Mouse (Mus musculus) neural tube, embryonic 12.5 days (tissue): Measurements from ENCODE around the gene St7l. TPM values are rescaled to one million over a fixed set of nuclear protein-coding genes. Genes with fewer than 3 reads are reported as not detected.
A peak's percentile ranks its signal among the peaks of the same experiment; 100 is the strongest.

Experiments used
- ATAC-seq: fragments of 200-750 bp; cut with Nextera tagmentation; 2 replicates; pipeline ENCODE4 v1.8.0; 2017; ENCODE audit warnings: low read depth, mild to moderate bottlenecking, moderate TSS enrichment, moderate library complexity; ENCODE audit not compliant: low FRiP score
- H3K27ac ChIP-seq: fragments of 300-500 bp; sonication (generic); 2 replicates; pipeline ENCODE4 v1.5.1; 2016
- H3K27me3 ChIP-seq: fragments of 300-500 bp; sonication (generic); replicated peaks from 2 replicates; pipeline ENCODE4 v1.6.1; 2016; ENCODE audit warnings: mild to moderate bottlenecking
- H3K36me3 ChIP-seq: fragments of 300-500 bp; sonication (generic); 2 replicates; pipeline ENCODE4 v1.6.1; 2016; ENCODE audit warnings: mild to moderate bottlenecking
- H3K4me1 ChIP-seq: fragments of 300-500 bp; sonication (generic); 2 replicates; pipeline ENCODE4 v1.6.1; 2016
- H3K4me2 ChIP-seq: fragments of 300-500 bp; sonication (generic); replicated peaks from 2 replicates; pipeline ENCODE4 v1.6.1; 2016; ENCODE audit warnings: mild to moderate bottlenecking
- H3K4me3 ChIP-seq: fragments of 300-500 bp; sonication (generic); 2 replicates; pipeline ENCODE4 v1.5.1; 2016
- H3K9ac ChIP-seq: fragments of 300-500 bp; sonication (generic); 2 replicates; pipeline ENCODE4 v1.6.1; 2016; ENCODE audit warnings: mild to moderate bottlenecking
- H3K9me3 ChIP-seq: fragments of 300-500 bp; sonication (generic); 2 replicates; pipeline ENCODE4 v1.6.1; 2016; ENCODE audit warnings: mild to moderate bottlenecking
- WGBS: fragments of 180-500 bp; shearing (Covaris S2); methylation state at CpG from one replicate; pipeline ENCODE4 v1.1.7; 2016; 5-methylcytosine and 5-hydroxymethylcytosine counted together
- polyA plus RNA-seq: library from polyadenylated mRNA; unstranded; fragments of >200 nt; fragmentation: Nextera tagmentation; extraction: Ambion mirVana; gene quantifications from 2 replicates; pipeline ENCODE4 v1.2.1, GENCODE M21; 2016

St7l gene
- 40.5 and 43.2 TPM in 2 replicates for polyA plus RNA-seq

DNA sequence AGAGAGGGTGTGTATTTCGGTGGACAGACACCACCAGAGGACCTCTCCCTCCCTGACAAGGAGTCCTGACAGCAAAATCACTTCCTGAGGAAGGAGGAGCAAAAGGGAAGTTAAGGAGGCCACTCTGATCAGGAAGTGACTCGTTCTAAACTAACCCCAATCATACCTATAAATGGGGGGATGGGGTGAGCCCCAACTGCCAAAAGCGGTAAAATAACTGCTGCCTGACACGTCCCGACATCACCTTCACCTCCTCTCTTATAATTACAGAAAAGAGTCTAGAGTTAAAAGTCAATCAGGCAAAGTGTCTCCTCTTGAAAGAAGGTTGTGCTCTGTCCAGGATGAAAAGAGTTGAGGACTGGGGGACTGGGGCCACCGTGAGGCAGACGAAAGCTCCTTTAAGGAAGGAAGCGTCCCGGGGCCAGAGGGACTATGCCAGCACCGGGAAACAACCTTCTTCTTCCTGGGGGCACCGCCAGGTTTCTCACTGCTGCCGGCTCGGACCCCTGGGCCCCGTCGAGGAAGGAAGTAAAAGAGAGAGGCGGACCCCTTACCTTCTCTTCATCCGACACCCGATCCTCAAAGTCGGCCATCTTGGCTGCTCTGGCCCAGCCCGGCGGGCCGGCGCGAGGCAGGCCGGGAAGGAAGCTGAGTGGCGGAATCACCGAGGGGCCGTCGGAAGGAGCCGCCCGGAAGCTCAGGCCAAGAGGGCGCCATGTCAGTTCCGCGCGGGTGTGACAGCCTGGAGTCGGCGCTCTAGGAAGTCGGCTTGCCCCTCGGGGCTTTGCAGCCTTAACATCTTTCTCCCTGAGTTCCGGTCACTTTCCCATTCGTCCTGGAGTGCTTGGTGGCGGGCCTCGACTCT, at the start of gene St7l, which contains the start of gene Capza1:
St7l (plus strand) TSS at position 220 of the 865 bp plus-strand sequence.
Capza1 (minus strand) TSS at position 720 of the 865 bp plus-strand sequence.
- peaks cover 4% of the 10 kb centered on the region; the same call in 1 of the 2 replicates for H3K36me3 ChIP-seq
- H3K9ac ChIP-seq = peak within 1 kb of the TSS; percentile 90
- peak; percentile 98 for ATAC-seq
- peak within 1 kb of the TSS; percentile 87 for H3K27ac ChIP-seq
- H3K4me3 ChIP-seq = peak within 1 kb of the TSS; percentile 87
- H3K27me3 ChIP-seq = no peaks in the 10 kb centered on the region
- no peaks in the 10 kb centered on the region for H3K9me3 ChIP-seq
- H3K4me2 ChIP-seq = peak within 1 kb of the TSS; percentile 80
- peaks cover 25% of the 10 kb centered on the region for H3K4me1 ChIP-seq
- WGBS = under 1% methylated on average over 43 of the region's 43 CpGs

DNA sequence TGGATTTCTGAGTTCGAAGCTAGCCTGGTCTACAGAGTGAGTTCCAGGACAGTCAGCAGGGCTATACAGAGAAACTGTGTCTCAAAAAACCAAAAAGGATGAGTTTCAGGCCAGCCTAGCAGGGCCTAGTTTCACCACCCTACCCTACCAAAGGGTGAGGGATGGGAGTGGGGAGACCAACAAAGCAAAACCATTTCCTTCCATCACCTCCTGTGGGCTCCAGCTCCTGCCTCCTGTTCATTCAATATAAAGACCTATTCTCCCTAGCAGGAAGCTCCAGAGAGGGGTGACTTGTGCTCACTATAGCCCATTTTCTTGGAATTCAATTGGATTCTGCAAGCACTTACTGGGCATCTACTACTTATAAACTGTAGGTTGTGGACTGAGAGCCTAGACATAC, 49.1 kb upstream of the St7l start:
- H3K9me3 ChIP-seq = no peaks in the 10 kb centered on the region

DNA sequence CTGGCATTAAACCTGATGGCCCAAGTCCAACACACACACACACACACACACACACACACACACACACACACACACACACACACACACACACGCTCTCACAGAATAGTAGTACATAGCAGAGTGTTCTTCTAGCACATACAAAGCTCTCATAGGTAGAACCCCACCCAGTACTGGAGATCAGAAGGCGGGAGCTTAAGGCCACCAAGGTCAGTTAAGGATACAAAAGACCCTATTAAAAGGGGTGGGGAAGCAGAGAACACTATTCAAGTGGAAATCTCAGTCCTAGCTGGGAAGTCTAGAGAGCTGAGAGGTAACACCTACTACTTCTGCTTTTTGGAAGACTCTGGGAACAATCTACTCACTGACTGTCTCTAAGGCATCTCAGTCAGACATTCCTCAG, 48.5 kb upstream of the St7l start:
- no peaks in the 10 kb centered on the region for H3K9me3 ChIP-seq
- H3K36me3 ChIP-seq = no peaks in the 10 kb centered on the region
- H3K27me3 ChIP-seq = no peaks in the 10 kb centered on the region
- H3K4me1 ChIP-seq = peaks cover 14% of the 10 kb centered on the region
- 81% methylated on average over 2 of the region's 2 CpGs for WGBS
- no peak overlapping the region for H3K9ac ChIP-seq
- no peak overlapping the region for H3K27ac ChIP-seq
- ATAC-seq = no peak
- H3K4me3 ChIP-seq = no peak overlapping the region
- no peak overlapping the region for H3K4me2 ChIP-seq

More for the DNA sequence above, 49.1 kb upstream of the St7l start:
- Histone ChIP-seq H3K36me3 (no peaks in the 10 kb centered on the region), H3K4me1 (peaks cover 14% of the 10 kb centered on the region), H3K27ac (no peak overlapping the region), H3K4me3 (no peak overlapping the region), H3K4me2 (no peak overlapping the region), H3K27me3 (no peaks in the 10 kb centered on the region), H3K9ac (no peak overlapping the region)
- no peak for ATAC-seq
- WGBS = 96% methylated on average over 1 of the region's 1 CpGs

DNA sequence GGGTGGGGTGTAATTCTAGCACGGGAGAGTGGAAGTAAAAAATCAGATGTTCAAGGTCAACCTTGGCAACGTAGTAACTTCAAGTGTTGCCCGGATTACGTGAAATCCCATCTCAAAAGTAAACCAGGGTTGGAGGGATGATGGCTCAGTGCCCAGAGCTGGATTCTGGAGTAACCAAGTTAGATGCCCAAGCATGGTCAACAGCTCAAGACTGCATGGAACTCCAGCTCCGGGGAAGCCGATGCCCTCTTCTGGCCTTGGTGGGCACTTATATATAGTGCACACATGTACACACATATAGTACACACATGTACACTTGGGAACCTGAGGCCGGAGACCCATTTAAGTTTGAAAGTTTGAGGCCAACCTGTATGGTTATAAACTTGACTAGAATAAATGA, 47.7 kb upstream of the St7l start:
- no peak overlapping the region for H3K4me3 ChIP-seq
- H3K27me3 ChIP-seq = no peaks in the 10 kb centered on the region
- H3K4me2 ChIP-seq = no peak overlapping the region
- H3K36me3 ChIP-seq = no peaks in the 10 kb centered on the region
- peaks cover 14% of the 10 kb centered on the region for H3K4me1 ChIP-seq
- WGBS = 94% methylated on average over 7 of the region's 7 CpGs
- H3K9ac ChIP-seq = no peak overlapping the region
- H3K27ac ChIP-seq = no peak overlapping the region
- H3K9me3 ChIP-seq = no peaks in the 10 kb centered on the region
- ATAC-seq = no peak

DNA sequence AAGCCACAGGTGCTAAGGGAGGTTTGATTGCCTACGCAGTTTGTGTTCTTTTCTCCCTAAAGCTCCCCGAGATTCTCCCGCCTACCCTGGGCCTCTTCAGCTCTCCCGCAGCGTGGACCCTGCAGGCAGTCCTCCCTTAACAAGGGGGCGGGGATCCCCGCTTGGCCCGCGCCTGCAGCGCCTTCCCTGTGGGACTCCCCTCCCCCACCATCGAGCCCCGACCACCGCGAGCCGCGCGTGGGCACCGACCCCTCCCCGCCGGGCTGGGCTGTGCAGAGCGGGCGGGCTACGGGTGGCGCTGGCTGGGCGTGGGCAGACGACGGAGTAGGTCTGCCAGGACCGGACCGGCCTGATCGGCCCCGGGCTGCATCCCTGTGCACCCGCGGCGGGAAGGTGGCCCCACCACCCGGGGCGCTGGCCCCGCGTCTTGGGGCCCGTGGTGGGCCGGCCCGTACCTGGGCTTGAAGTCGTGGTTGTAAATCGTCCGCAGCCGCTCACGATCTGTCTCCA, 46.3 kb upstream of the St7l start:
- no peak overlapping the region for H3K27ac ChIP-seq
- H3K27me3 ChIP-seq = no peaks in the 10 kb centered on the region
- peak overlapping the region; percentile 99 for H3K4me2 ChIP-seq
- H3K36me3 ChIP-seq = 0 out of 2 replicates have a peak, but pooled peaks cover 2% of the 10 kb centered on the region
- peak overlapping the region; percentile 78 for H3K4me3 ChIP-seq
- no peaks in the 10 kb centered on the region for H3K9me3 ChIP-seq
- H3K4me1 ChIP-seq = peaks cover 14% of the 10 kb centered on the region
- peak; percentile 80 for ATAC-seq
- under 1% methylated on average over 46 of the region's 46 CpGs for WGBS
- H3K9ac ChIP-seq = peak overlapping the region; percentile 82

DNA sequence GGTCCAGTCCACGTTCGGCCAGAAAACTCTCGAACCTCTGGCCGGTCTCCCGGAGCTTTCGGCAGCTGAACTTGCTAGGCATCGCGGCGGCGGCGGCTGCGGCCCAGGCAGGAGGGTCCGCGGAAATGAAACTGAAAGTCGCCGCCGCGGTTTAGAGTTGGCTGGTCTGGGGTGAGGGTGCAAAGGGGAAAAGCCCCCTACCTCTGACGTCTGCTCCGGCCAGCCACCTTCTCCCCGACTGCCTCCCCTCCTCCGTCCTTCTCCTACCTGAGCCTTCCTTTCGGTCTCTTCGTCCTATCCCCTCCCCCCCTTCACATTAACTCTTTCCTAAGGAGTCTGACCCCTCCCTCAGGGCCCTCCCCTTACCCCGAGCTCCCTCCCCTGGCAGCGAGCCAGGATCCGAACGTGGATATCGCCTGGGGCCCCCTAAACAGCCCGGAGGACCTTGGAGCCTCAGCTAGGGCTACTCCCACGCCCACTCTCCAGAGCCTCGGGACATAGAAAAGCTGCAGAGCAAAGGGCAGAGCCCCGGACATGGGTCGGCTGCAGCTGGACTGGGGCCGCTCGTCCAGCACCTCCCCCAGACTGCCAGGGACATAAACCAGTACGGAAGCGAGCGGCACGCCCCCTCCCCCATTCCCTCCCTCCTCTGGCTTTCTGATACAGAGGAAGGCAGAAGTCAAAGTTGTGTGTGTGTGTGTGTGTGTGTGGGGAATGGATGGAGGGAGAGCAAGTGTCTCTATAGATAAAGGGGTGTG, 45.6 kb upstream of the St7l start, which contains the start of gene Mov10:
Mov10 (minus strand) TSS at position 573 of the 758 bp plus-strand sequence.
- peak; percentile 81 for ATAC-seq
- Histone ChIP-seq H3K4me1 (peaks cover 14% of the 10 kb centered on the region), H3K27ac (no peak within 1 kb of the TSS), H3K4me3 (peak within 1 kb of the TSS; percentile 78), H3K9ac (peak within 1 kb of the TSS; percentile 82), H3K36me3 (0 out of 2 replicates have a peak, but pooled peaks cover 3% of the 10 kb centered on the region), H3K9me3 (no peaks in the 10 kb centered on the region), H3K4me2 (peak within 1 kb of the TSS; percentile 99), H3K27me3 (no peaks in the 10 kb centered on the region)
- WGBS = 0% methylated on average over 39 of the region's 40 CpGs

DNA sequence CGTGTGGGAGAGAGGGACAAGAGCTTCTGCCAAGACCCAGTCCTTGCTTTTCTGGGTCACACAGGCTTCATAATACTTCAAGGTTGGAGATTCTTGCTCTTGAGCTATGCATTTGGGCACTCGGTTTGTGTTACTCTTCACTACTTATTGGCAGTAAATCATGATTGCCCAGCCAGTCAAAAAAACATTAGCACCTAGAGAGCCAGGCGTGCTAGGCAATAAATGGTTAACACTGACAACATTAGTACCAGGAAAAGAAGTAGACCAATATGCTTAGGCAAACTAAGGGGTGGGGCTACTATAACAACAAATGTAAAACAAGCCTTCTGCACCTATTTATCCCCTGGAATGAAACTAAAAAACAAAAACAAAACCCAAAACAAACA, 45.1 kb upstream of the St7l start:
- Histone ChIP-seq H3K4me1 (peaks cover 14% of the 10 kb centered on the region), H3K27me3 (no peaks in the 10 kb centered on the region), H3K27ac (no peak overlapping the region), H3K9ac (0 out of 2 replicates have a peak overlapping the region, but pooled peaks have one; percentile 82), H3K4me3 (peak overlapping the region; percentile 78; the same call in 1 of the 2 replicates), H3K9me3 (no peaks in the 10 kb centered on the region), H3K36me3 (0 out of 2 replicates have a peak, but pooled peaks cover 3% of the 10 kb centered on the region), H3K4me2 (peak overlapping the region; percentile 99)
- no peak for ATAC-seq
- 4% methylated on average over 3 of the region's 3 CpGs for WGBS

DNA sequence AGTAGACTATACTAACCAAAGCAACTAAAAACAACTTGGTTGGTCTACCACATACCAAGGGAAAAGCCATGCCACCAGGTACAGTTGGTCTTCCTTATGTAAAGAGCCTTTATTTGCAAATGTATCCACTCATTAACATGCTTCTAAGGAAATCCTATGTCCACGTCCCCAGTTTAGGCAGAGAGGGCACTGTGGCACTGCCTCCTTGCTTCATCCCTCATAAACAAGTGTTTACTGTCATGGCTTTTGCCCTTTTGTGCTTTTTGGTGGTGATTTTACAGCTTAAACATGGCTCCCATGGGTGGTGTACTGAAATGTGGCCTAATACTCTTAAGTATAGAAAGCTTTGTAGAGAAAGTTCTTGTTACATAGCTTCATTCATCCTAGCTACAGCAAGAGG, 43.4 kb upstream of the St7l start:
- WGBS = 56% methylated on average over 1 of the region's 1 CpGs
- H3K9ac ChIP-seq = no peak overlapping the region
- peaks cover 14% of the 10 kb centered on the region for H3K4me1 ChIP-seq
- ATAC-seq = no peak
- H3K27me3 ChIP-seq = no peaks in the 10 kb centered on the region
- H3K27ac ChIP-seq = no peak overlapping the region
- H3K4me3 ChIP-seq = no peak overlapping the region
- no peak overlapping the region for H3K4me2 ChIP-seq
- H3K36me3 ChIP-seq = peaks cover 6% of the 10 kb centered on the region
- no peaks in the 10 kb centered on the region for H3K9me3 ChIP-seq

DNA sequence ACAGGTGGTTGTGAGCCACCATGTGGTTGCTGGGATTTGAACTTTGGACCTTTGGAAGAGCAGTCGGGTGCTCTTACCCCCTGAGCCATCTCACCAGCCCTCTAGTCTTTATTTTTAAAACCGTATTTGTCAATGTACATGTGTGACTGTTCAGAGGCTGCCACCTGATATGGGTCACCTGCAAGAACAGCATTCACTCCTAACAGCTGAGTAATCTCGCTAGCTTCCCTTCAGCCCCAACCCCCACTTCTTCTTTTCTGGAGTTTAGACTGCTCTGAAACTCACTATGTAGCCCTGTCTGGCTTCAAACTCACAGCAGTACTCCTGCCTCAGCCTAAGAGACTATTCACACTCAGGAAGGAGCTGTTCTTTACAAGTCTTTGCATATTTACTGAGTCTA, 41.4 kb upstream of the St7l start:
- H3K4me1 ChIP-seq = peaks cover 6% of the 10 kb centered on the region; the same call in 1 of the 2 replicates
- no peak for ATAC-seq
- H3K4me3 ChIP-seq = no peak overlapping the region
- H3K9ac ChIP-seq = no peak overlapping the region
- H3K27ac ChIP-seq = no peak overlapping the region
- H3K9me3 ChIP-seq = no peaks in the 10 kb centered on the region
- no peaks in the 10 kb centered on the region for H3K27me3 ChIP-seq
- peaks cover 19% of the 10 kb centered on the region for H3K36me3 ChIP-seq
- WGBS = 84% methylated on average over 3 of the region's 3 CpGs
- H3K4me2 ChIP-seq = no peak overlapping the region

DNA sequence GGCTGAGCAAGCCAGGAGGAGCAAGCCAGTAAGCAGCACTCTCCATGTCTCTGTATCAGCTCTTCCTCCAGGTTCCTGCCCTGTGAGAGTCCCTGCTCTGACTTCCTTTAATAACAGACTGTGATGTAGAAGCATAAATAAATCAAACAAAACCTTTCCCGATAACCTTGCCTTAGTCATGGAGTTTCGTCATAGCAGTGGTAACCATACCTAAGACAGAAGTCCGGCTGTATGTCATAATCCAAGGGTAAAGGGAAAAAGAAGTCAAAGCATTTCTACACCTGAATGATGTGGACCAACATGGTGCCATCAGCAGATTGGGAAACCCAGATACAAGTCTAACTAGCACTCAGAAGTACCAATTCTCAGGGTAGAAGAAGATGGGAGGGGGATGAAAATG, 28.0 kb upstream of the St7l start:
- Histone ChIP-seq H3K9me3 (no peaks in the 10 kb centered on the region), H3K4me2 (no peak overlapping the region), H3K27me3 (no peaks in the 10 kb centered on the region), H3K36me3 (peaks cover 46% of the 10 kb centered on the region), H3K4me1 (no peaks in the 10 kb centered on the region), H3K4me3 (no peak overlapping the region), H3K9ac (no peak overlapping the region), H3K27ac (no peak overlapping the region)
- WGBS = over 99% methylated on average over 3 of the region's 3 CpGs
- ATAC-seq = no peak

DNA sequence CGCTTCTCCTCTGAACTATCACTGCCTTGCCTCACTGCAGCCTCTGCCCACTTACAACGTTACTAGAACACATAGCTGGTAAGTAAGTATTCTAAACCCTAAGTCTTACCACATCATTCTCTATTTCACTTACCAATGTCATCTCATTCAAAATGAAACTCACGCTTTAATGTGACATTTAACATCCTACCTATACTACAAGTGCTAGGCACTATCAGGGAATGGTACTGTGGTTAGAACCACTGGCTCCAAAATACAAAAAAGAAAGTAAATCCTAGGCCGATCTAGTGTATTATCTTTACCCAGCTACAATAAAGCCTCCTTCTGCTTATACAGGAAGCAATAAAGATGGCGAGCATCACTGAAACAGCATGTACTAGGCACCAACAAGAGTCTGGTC, 22.8 kb upstream of the St7l start:
- 97% methylated on average over 5 of the region's 5 CpGs for WGBS

DNA sequence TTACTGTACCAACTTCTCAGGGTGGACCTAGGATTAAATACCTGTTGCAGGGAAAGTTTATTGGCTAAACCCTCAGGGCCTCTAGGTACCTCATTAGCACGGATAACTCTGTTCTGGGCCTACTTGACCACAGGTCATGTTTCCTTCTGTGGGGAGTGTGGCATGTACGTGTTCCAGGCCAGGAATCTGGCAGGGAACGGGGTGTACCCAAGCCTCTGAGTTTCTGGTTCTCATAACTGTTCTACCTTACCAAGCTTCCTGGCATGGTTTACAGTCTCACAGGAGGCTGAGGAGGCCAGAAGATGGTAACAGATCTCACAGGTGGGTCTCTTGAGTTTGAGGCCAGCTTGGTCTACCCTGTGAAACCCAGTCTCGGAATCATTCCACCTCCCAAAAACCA, 17.2 kb upstream of the St7l start:
- no peak overlapping the region for H3K4me3 ChIP-seq
- H3K9me3 ChIP-seq = no peaks in the 10 kb centered on the region
- H3K36me3 ChIP-seq = peaks cover 33% of the 10 kb centered on the region
- H3K4me2 ChIP-seq = no peak overlapping the region
- no peaks in the 10 kb centered on the region for H3K4me1 ChIP-seq
- no peak overlapping the region for H3K27ac ChIP-seq
- no peaks in the 10 kb centered on the region for H3K27me3 ChIP-seq
- ATAC-seq = no peak
- H3K9ac ChIP-seq = no peak overlapping the region
- WGBS = 94% methylated on average over 4 of the region's 4 CpGs

More for the DNA sequence above, 22.8 kb upstream of the St7l start:
- Histone ChIP-seq H3K27me3 (no peaks in the 10 kb centered on the region), H3K4me3 (no peak overlapping the region), H3K36me3 (peaks cover 45% of the 10 kb centered on the region), H3K4me1 (no peaks in the 10 kb centered on the region), H3K9me3 (no peaks in the 10 kb centered on the region), H3K4me2 (no peak overlapping the region), H3K9ac (no peak overlapping the region), H3K27ac (no peak overlapping the region)
- no peak for ATAC-seq
